Mouse (Mus musculus) limb, embryonic 13.5 days (tissue): ENCODE measurements around the gene Tmem200a. TPM values are rescaled to one million over a fixed set of nuclear protein-coding genes. Genes with fewer than 3 reads are reported as not detected.

ENCODE experiments used
- ATAC-seq: fragments of 200-750 bp; cut with Nextera tagmentation; 2 replicates; pipeline ENCODE4 v1.8.0; 2017; ENCODE audit warnings: low read depth, moderate number of reproducible peaks, moderate TSS enrichment; ENCODE audit not compliant: low FRiP score
- H3K27ac ChIP-seq: fragments of 300-500 bp; sonication (generic); 2 replicates; pipeline ENCODE4 v1.5.1; 2015; ENCODE audit warnings: inconsistent platforms, mild to moderate bottlenecking, moderate library complexity
- H3K27me3 ChIP-seq: fragments of 300-500 bp; sonication (generic); 2 replicates; pipeline ENCODE4 v1.6.1; 2015; ENCODE audit warnings: mild to moderate bottlenecking, inconsistent platforms
- H3K36me3 ChIP-seq: fragments of 300-500 bp; sonication (generic); 2 replicates; pipeline ENCODE4 v1.6.1; 2015; ENCODE audit warnings: inconsistent platforms, mild to moderate bottlenecking, moderate library complexity
- H3K4me1 ChIP-seq: fragments of 300-500 bp; sonication (generic); 2 replicates; pipeline ENCODE4 v1.6.1; 2015; ENCODE audit warnings: inconsistent platforms
- H3K4me2 ChIP-seq: fragments of 300-500 bp; sonication (generic); replicated peaks from 2 replicates; pipeline ENCODE4 v1.6.1; 2015; ENCODE audit warnings: inconsistent platforms, mild to moderate bottlenecking, moderate library complexity
- H3K4me3 ChIP-seq: fragments of 300-500 bp; sonication (generic); 2 replicates; pipeline ENCODE4 v1.5.1; 2015; ENCODE audit warnings: moderate library complexity, mild to moderate bottlenecking, inconsistent platforms
- H3K9ac ChIP-seq: fragments of 300-500 bp; sonication (generic); 2 replicates; pipeline ENCODE4 v1.6.1; 2015; ENCODE audit warnings: mild to moderate bottlenecking, inconsistent platforms
- H3K9me3 ChIP-seq: fragments of 300-500 bp; sonication (generic); 2 replicates; pipeline ENCODE4 v1.6.1; 2016; ENCODE audit warnings: inconsistent platforms
- WGBS: fragments of 180-500 bp; shearing (Covaris S2); methylation state at CpG from one replicate; pipeline ENCODE4 v1.1.7; 2015; 5-methylcytosine and 5-hydroxymethylcytosine counted together
- polyA plus RNA-seq: library from polyadenylated mRNA; unstranded; fragments of >200 nt; fragmentation: Nextera tagmentation; extraction: Ambion mirVana; gene quantifications from 2 replicates; pipeline ENCODE4 v1.2.1, GENCODE M21; 2015

Gene Tmem200a
- 11.7 and 12.2 TPM in 2 replicates for polyA plus RNA-seq

DNA sequence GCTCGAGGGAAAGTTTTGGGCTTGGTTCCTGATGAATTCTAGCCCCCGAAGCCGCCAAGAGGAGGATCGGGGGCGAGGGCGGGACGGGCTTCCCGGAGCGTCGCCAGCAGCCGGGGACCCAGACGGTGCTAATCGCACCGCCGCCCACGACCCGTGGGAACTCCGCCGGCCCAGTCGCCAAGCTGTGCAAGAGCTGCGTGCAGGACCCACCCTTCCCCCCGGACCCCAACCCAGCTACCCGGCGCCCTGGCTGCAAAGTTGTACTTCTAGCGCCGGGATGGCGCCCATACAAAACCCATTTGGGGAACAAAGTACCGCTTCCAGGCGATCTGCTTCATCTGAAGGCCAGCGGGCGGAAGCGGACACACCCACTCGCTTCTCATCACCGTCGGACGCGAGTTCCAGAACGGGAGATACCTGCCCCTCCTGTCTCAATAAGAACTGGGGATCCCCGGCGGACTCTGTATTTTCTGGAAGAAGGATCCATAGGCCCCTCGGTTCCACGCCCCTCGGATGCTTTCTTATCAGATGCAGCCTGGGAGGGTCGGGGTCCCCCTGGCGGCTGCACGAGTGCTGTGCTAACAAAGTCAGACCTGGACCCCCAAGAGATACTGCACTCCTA, at the start of gene Tmem200a:
Tmem200a (minus strand) TSS at position 532 of the 622 bp plus-strand sequence.
- Histone ChIP-seq H3K4me2 (peak within 1 kb of the TSS; percentile 95), H3K9ac (peak within 1 kb of the TSS; percentile 76), H3K27ac (no peak within 1 kb of the TSS), H3K4me3 (peak within 1 kb of the TSS; percentile 69), H3K27me3 (peaks cover 22% of the 10 kb centered on the region), H3K4me1 (0 out of 2 replicates have a peak, but pooled peaks cover 3% of the 10 kb centered on the region), H3K36me3 (no peaks in the 10 kb centered on the region), H3K9me3 (no peaks in the 10 kb centered on the region)
- WGBS = 0% methylated on average over 46 of the region's 46 CpGs
- peak; percentile 86 for ATAC-seq

DNA sequence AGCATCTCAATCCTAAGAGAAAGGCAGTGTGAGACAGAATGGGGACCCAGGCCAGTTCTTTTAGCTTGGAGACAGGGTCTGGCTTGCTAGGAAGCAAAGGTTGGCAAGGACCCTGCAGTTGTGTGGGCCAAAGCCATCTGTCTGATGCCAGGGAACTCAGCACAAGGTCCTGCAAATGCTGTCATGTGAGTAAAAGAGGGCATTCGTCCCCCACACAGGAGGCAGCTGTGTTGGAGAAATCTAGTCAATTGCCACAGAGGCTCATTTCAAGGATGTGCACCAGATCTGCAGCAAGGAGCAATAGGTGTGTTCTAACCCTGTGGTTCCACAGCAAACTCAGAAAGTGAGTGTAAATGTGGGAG, 41.0 kb upstream of the Tmem200a start:
- no peaks in the 10 kb centered on the region for H3K9me3 ChIP-seq
- no peaks in the 10 kb centered on the region for H3K36me3 ChIP-seq
- no peak overlapping the region for H3K27ac ChIP-seq
- WGBS = 71% methylated on average over 1 of the region's 1 CpGs
- no peaks in the 10 kb centered on the region for H3K4me1 ChIP-seq
- no peak for ATAC-seq
- no peak overlapping the region for H3K4me3 ChIP-seq
- H3K9ac ChIP-seq = no peak overlapping the region
- H3K27me3 ChIP-seq = no peaks in the 10 kb centered on the region
- H3K4me2 ChIP-seq = no peak overlapping the region

DNA sequence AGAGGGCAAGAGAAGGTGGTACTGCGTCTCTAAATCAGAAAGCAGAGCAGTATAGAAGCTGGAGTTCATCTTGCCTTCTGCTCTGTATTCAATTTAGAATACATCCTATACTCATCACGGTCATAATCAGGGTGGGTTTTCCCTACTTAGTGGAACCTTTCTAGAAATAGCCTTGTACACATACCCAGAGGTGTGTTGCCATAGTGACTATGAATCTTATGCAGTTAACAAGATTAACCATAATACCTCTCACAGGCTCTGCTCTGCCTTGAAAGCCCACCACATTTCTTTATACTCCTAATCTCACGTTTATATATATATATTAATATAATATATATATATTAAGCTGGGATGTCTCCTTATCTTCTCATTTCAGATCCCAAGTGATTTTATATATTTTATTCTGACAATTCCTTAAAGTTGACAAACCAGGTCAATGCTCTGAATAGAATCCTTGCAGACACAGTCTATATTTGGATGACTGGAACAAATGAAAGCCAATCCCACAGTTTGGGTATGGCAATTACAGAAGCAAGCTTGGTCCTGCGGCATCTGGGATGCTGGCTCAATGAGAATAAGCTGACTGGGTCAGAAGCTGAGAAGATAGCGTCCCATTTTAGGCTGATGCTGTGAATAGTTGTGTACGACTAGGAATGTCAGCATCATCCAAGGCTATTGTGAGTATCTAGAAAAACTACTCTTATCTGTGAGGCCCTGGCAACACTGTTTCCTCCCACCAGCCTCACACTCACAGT, 40.4 kb upstream of the Tmem200a start:
- ATAC-seq = no peak
- Histone ChIP-seq H3K27me3 (no peaks in the 10 kb centered on the region), H3K4me3 (no peak overlapping the region), H3K9me3 (no peaks in the 10 kb centered on the region), H3K36me3 (no peaks in the 10 kb centered on the region), H3K9ac (no peak overlapping the region), H3K4me1 (no peaks in the 10 kb centered on the region), H3K27ac (no peak overlapping the region), H3K4me2 (no peak overlapping the region)
- 87% methylated on average over 6 of the region's 6 CpGs for WGBS

- H3K4me1 ChIP-seq = no peaks in the 10 kb centered on the region
- WGBS = 76% methylated on average over 4 of the region's 4 CpGs
- no peaks in the 10 kb centered on the region for H3K9me3 ChIP-seq
- H3K27ac ChIP-seq = no peak overlapping the region
- no peak overlapping the region for H3K9ac ChIP-seq
- H3K4me2 ChIP-seq = no peak overlapping the region
- H3K36me3 ChIP-seq = no peaks in the 10 kb centered on the region
- H3K4me3 ChIP-seq = no peak overlapping the region
- H3K27me3 ChIP-seq = no peaks in the 10 kb centered on the region
- ATAC-seq = no peak
These were observed 35.6 kb upstream of the Tmem200a start for GRCm38 (mm10) chr10:26114409-26114808.

- H3K36me3 ChIP-seq = no peaks in the 10 kb centered on the region
- no peaks in the 10 kb centered on the region for H3K9me3 ChIP-seq
- H3K4me1 ChIP-seq = no peaks in the 10 kb centered on the region
- WGBS = 73% methylated on average over 3 of the region's 3 CpGs
- no peaks in the 10 kb centered on the region for H3K27me3 ChIP-seq
- no peak overlapping the region for H3K4me3 ChIP-seq
- H3K9ac ChIP-seq = no peak overlapping the region
- ATAC-seq = no peak
- H3K27ac ChIP-seq = no peak overlapping the region
- H3K4me2 ChIP-seq = no peak overlapping the region
These were observed 24.6 kb upstream of the Tmem200a start for GRCm38 (mm10) chr10:26103330-26103982.

DNA sequence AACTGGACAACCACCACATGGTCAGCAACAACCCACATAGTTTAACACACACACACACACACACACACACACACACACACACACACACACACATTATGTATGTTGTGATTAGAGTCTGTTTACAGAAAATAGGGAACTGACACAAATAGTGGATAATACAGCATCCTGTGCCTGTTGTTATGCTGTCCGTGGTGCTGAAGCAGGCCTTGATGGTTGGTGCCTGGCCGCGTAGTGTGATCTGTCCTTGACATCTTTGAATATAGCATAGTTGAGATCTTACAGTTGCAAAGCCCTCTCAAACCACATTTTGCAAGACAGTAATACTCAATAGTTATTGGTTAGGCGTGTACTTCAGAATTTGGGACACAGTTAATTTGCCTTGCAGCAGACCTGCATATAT, 3.2 kb upstream of the Tmem200a start:
- ATAC-seq = no peak
- H3K27me3 ChIP-seq = peaks cover 10% of the 10 kb centered on the region; the same call in 1 of the 2 replicates
- WGBS = 60% methylated on average over 4 of the region's 4 CpGs
- H3K27ac ChIP-seq = no peak overlapping the region
- 0 out of 2 replicates have a peak, but pooled peaks cover 3% of the 10 kb centered on the region for H3K4me1 ChIP-seq
- no peak overlapping the region for H3K4me2 ChIP-seq
- no peak overlapping the region for H3K9ac ChIP-seq
- H3K36me3 ChIP-seq = no peaks in the 10 kb centered on the region
- no peak overlapping the region for H3K4me3 ChIP-seq
- no peaks in the 10 kb centered on the region for H3K9me3 ChIP-seq

DNA sequence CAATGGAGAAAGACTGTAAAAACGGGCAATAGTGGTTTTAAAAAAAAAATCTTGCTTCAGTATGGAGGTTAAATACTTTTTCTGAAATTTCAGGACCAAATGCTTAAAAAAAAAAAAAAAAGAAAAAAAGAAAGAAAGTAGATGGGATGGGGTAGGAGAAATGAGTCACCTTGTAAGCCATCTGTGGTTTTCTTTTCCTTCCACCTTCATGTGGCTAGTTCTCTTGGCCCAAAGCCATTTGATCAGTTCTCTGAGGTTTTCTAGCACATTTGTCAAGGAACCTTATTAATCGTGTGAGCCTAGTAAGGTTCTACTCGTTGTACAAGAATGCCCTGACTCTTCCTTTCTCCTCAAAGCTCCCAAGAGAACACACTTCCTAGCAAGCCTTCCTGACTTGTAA, 826 bp upstream of the Tmem200a start:
- ATAC-seq = no peak
- no peak overlapping the region for H3K9ac ChIP-seq

GRCm38 (mm10) chr10:26077671-26078481, 976 bp downstream of the Tmem200a start, which contains the start of gene Gm9767:
Gene Gm9767 (plus strand): TSS chr10:26078255.
- Histone ChIP-seq H3K36me3 (no peaks in the 10 kb centered on the region), H3K4me3 (peak within 1 kb of the TSS; percentile 69), H3K4me2 (peak within 1 kb of the TSS; percentile 95), H3K27me3 (peaks cover 22% of the 10 kb centered on the region), H3K9ac (peak within 1 kb of the TSS; percentile 76), H3K27ac (no peak within 1 kb of the TSS), H3K4me1 (0 out of 2 replicates have a peak, but pooled peaks cover 3% of the 10 kb centered on the region), H3K9me3 (no peaks in the 10 kb centered on the region)
- peak; percentile 68 for ATAC-seq
- 1% methylated on average over 52 of the region's 52 CpGs for WGBS

More for the DNA sequence above, 826 bp upstream of the Tmem200a start:
- no peaks in the 10 kb centered on the region for H3K36me3 ChIP-seq
- 0 out of 2 replicates have a peak, but pooled peaks cover 3% of the 10 kb centered on the region for H3K4me1 ChIP-seq
- peaks cover 22% of the 10 kb centered on the region for H3K27me3 ChIP-seq
- H3K4me2 ChIP-seq = no peak overlapping the region
- H3K27ac ChIP-seq = no peak overlapping the region
- WGBS = 67% methylated on average over 3 of the region's 3 CpGs
- H3K9me3 ChIP-seq = no peaks in the 10 kb centered on the region
- H3K4me3 ChIP-seq = no peak overlapping the region

GRCm38 (mm10) chr10:26076949-26077348, 1.9 kb downstream of the Tmem200a start:
- Histone ChIP-seq H3K9me3 (no peaks in the 10 kb centered on the region), H3K4me2 (peak overlapping the region; percentile 95), H3K27me3 (peaks cover 22% of the 10 kb centered on the region), H3K4me3 (peak overlapping the region; percentile 11), H3K9ac (no peak overlapping the region), H3K4me1 (0 out of 2 replicates have a peak, but pooled peaks cover 3% of the 10 kb centered on the region), H3K36me3 (no peaks in the 10 kb centered on the region), H3K27ac (no peak overlapping the region)
- WGBS = 78% methylated on average over 9 of the region's 9 CpGs
- no peak for ATAC-seq

DNA sequence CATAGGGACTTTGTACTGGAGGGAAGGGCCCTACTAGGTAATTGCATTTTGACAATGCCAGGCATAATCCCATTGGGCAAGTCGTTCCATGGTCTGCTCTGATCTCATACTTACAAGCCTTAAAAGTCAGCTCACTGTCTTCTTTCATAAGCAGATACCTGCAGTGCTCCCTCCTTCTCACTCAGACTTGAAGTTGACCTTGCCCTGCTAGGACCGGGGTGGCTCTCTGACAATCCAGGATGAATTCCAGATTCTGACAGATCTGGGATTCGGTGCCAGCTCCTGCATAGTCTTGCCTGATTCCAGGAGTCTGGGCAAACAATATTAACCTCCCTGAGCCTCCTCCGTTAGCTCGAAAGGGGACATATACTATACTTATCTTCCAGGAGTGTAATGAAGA, 6.9 kb downstream of the Tmem200a start:
- H3K27ac ChIP-seq = no peak overlapping the region
- H3K36me3 ChIP-seq = no peaks in the 10 kb centered on the region; the same call in 1 of the 2 replicates
- no peaks in the 10 kb centered on the region for H3K4me1 ChIP-seq
- H3K27me3 ChIP-seq = peaks cover 11% of the 10 kb centered on the region
- no peak overlapping the region for H3K9ac ChIP-seq
- 89% methylated on average over 5 of the region's 5 CpGs for WGBS
- H3K4me2 ChIP-seq = no peak overlapping the region
- no peak overlapping the region for H3K4me3 ChIP-seq
- H3K9me3 ChIP-seq = no peaks in the 10 kb centered on the region
- ATAC-seq = no peak

GRCm38 (mm10) chr10:26063071-26063470, 15.8 kb downstream of the Tmem200a start:
- WGBS = 93% methylated on average over 4 of the region's 4 CpGs
- ATAC-seq = no peak
- H3K4me2 ChIP-seq = no peak overlapping the region
- no peaks in the 10 kb centered on the region for H3K4me1 ChIP-seq
- H3K27ac ChIP-seq = no peak overlapping the region
- no peaks in the 10 kb centered on the region; the same call in 1 of the 2 replicates for H3K36me3 ChIP-seq
- no peaks in the 10 kb centered on the region for H3K9me3 ChIP-seq
- H3K4me3 ChIP-seq = no peak overlapping the region
- H3K27me3 ChIP-seq = no peaks in the 10 kb centered on the region
- H3K9ac ChIP-seq = no peak overlapping the region
